Mouse (Mus musculus): Measurements from ENCODE around the gene Taf1d.

DNA sequence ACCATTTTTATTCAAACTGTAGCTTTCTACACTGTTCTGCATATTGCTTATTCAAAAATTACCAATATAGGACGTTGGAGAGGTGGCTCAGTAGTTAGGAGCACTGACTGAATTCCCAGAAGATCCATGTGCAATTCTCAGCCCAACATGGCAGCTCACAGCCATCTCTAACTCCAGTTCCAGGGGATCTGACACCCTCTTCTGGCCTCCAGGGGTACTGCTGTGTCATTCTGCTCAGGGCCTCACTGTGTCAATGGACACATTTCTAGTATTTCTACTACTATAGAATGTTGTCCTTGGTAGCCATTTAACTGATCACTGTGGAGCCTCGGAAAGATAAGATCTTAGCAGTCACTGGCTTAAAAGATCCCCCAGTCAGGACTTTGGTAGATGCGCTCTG is 20.6 kb upstream of the Taf1d start:
- TF ChIP-seq POLR2A (IDR thresholded peaks at IDR 0.05; ENCODE audit: extremely low read depth, insufficient read depth, low read length) (no peak), CTCF (IDR thresholded peaks at IDR 0.05; ENCODE audit: low read depth, low read length) (peak; percentile 53)

Measured in liver, adult 2 months (tissue).